Comparison of ENCODE assay signal across 8 mouse cellular contexts in genomic region chr12:86883280-86884196, GRCm38 (mm10). TPM values are rescaled to one million over a fixed set of nuclear protein-coding genes. Genes with fewer than 3 reads are reported as not detected.
DNase-seq lines count a peak whose midpoint lies in the region; ATAC-seq and TF ChIP-seq lines count a peak whose summit lies in the region.

No protein-coding gene starts in this region.

- peak overlapping the region; percentile 69 for H3K9ac ChIP-seq in MEL (ENCODE audit: control insufficient read depth, low read depth, low read length, poor library complexity, severe bottlenecking)
- peak overlapping the region; percentile 82 for H3K9ac ChIP-seq in intestine, postnatal 0 days (ENCODE audit: low read depth, low read length)
- H3K9ac ChIP-seq in lung, embryonic 15.5 days = peak overlapping the region; percentile 98

- ATAC-seq in intestine, postnatal 0 days = 0 out of 2 replicates have a peak, but pooled peaks have one; percentile 7
- no peak for ATAC-seq in lung, embryonic 15.5 days (ENCODE audit: borderline replicate concordance, extremely low read depth, low FRiP score, low TSS enrichment)
- ATAC-seq in megakaryocyte-erythroid progenitor cell, adult 5-6 weeks (replicated peaks; ENCODE audit: low FRiP score, low TSS enrichment, poor library complexity, severe bottlenecking) = no peak

- H3K36me3 ChIP-seq in MEL (ENCODE audit: control insufficient read depth in 1 of 2, insufficient read depth in 2 of 2, low read length in 2 of 2) = peaks cover 0 to 4% of the 10 kb centered on the region in 2 experiments; a peak in 1 of 4 replicates
- H3K36me3 ChIP-seq in intestine, postnatal 0 days (ENCODE audit: control insufficient read depth, insufficient read depth) = no peaks in the 10 kb centered on the region
- H3K36me3 ChIP-seq in lung, embryonic 15.5 days = 0 out of 2 replicates have a peak, but pooled peaks cover 3% of the 10 kb centered on the region

- TF ChIP-seq RAD21 in MEL (IDR thresholded peaks at IDR 0.05; ENCODE audit: low read depth, low read length) = no peak

- TF ChIP-seq CTCF in MEL (IDR thresholded peaks at IDR 0.05 in 2 of 3, conservative IDR thresholded peaks at IDR 0.05 in 1 of 3; ENCODE audit: control insufficient read depth in 1 of 3, insufficient read depth in 1 of 3, low read depth in 2 of 3, low read length in 3 of 3, poor library complexity in 1 of 3, severe bottlenecking in 1 of 3) = no peak
- TF ChIP-seq CTCF in intestine, postnatal 0 days (IDR thresholded peaks at IDR 0.05; ENCODE audit: low read depth) = 0 out of 2 replicates have a peak, but pooled peaks have one; percentile 30

- no peaks in the 10 kb centered on the region for H3K27me3 ChIP-seq in MEL (ENCODE audit: control insufficient read depth in 1 of 2, insufficient read depth in 2 of 2, low read length in 2 of 2)
- peaks cover 11% of the 10 kb centered on the region for H3K27me3 ChIP-seq in intestine, postnatal 0 days (replicated peaks; ENCODE audit: control insufficient read depth, insufficient read depth, low read length)
- H3K27me3 ChIP-seq in lung, embryonic 15.5 days = no peaks in the 10 kb centered on the region

- no peak for TF ChIP-seq EP300 in MEL (IDR thresholded peaks at IDR 0.05; ENCODE audit: low read depth in 1 of 2, low read length in 2 of 2)

- peak in 1 of 2 experiments; percentile 27; a peak in 1 of 4 replicates for TF ChIP-seq POLR2A in MEL (IDR thresholded peaks at IDR 0.05; ENCODE audit: control insufficient read depth in 1 of 2, insufficient read depth in 1 of 2, low read depth in 1 of 2, low read length in 2 of 2, poor library complexity in 1 of 2)

- peak overlapping the region; percentile 98 for H3K4me2 ChIP-seq in intestine, postnatal 0 days (replicated peaks; ENCODE audit: low read depth)
- H3K4me2 ChIP-seq in lung, embryonic 15.5 days = peak overlapping the region; percentile 92

- H3K4me1 ChIP-seq in MEL (ENCODE audit: control insufficient read depth in 1 of 2, insufficient read depth in 2 of 2, low read length in 2 of 2) = peaks cover 2 to 15% of the 10 kb centered on the region in 2 experiments; a peak in 2 of 4 replicates
- H3K4me1 ChIP-seq in intestine, postnatal 0 days (replicated peaks; ENCODE audit: control insufficient read depth, insufficient read depth, low read length) = peaks cover 4% of the 10 kb centered on the region; the same call in 1 of the 2 replicates
- H3K4me1 ChIP-seq in lung, embryonic 15.5 days = peaks cover 54% of the 10 kb centered on the region

- H3K27ac ChIP-seq in MEL (ENCODE audit: control insufficient read depth, low read depth, low read length) = peak overlapping the region; percentile 70; the same call in 1 of the 2 replicates
- H3K27ac ChIP-seq in intestine, postnatal 0 days (ENCODE audit: low read depth, low read length) = peak overlapping the region; percentile 94
- H3K27ac ChIP-seq in lung, embryonic 15.5 days = peak overlapping the region; percentile 100

- peaks cover 25% of the 10 kb centered on the region for H3K79me2 ChIP-seq in MEL (ENCODE audit: control insufficient read depth, insufficient read depth, low read length, poor library complexity)

- under 1% methylated on average over 80 of the region's 84 CpGs for WGBS in intestine, postnatal 0 days
- WGBS in lung, embryonic 15.5 days = under 1% methylated on average over 80 of the region's 84 CpGs

- H3K4me3 ChIP-seq in MEL (ENCODE audit: control insufficient read depth in 1 of 2, insufficient read depth in 1 of 2, low read depth in 2 of 2, low read length in 2 of 2) = peak overlapping the region; percentile 63 to 83
- peak overlapping the region; percentile 80 for H3K4me3 ChIP-seq in intestine, postnatal 0 days (ENCODE audit: low read depth, low read length)
- H3K4me3 ChIP-seq in lung, embryonic 15.5 days = peak overlapping the region; percentile 88

- no peaks in the 10 kb centered on the region for H3K9me3 ChIP-seq in MEL (replicated peaks; ENCODE audit: insufficient read depth, low read length)
- no peaks in the 10 kb centered on the region for H3K9me3 ChIP-seq in intestine, postnatal 0 days (ENCODE audit: control insufficient read depth)
- no peaks in the 10 kb centered on the region for H3K9me3 ChIP-seq in lung, embryonic 15.5 days

- peak; percentile 65 to 68 for DNase-seq in B cell, adult 2 months
- peak; percentile 57 for DNase-seq in MEL (ENCODE audit: low read depth, low spot score)
- peak; percentile 28 to 56 for DNase-seq in cerebellum, postnatal 4 days (ENCODE audit: low spot score in 2 of 2)
- DNase-seq in heart, adult 11 months = peak; percentile 98
- peak; percentile 71 to 76 for DNase-seq in right cerebral cortex, postnatal 10 days (ENCODE audit: low spot score in 2 of 2)

TF ChIP-seq in MEL, 35 proteins besides CTCF, POLR2A, EP300 and RAD21:
- TF ChIP-seq MAZ (IDR thresholded peaks at IDR 0.05; ENCODE audit: low read depth, low read length) (peak; percentile 59; the same call in 1 of the 2 replicates), GABPA (IDR thresholded peaks at IDR 0.05; ENCODE audit: low read depth, low read length) (no peak)

RNA-seq across cellular contexts. Expression of gene Irf2bpl, which starts 1.1 kb away (rescaled TPM):
- 6.9 and 8.2 TPM in 2 replicates for total RNA-seq in MEL (2012; rRNA removed)
- polyA plus RNA-seq in MEL (2012; ENCODE audit: insufficient read depth in 1 of 2, insufficient read length in 2 of 2, low read depth in 1 of 2, low replicate concordance in 2 of 2, missing spikeins in 1 of 2) = 1 to 10 TPM in 1 of 2 experiments, not detected in 1; 8.0 TPM
- 10.0 and 10.7 TPM in 2 replicates for polyA plus RNA-seq in intestine, postnatal 0 days (2015; fragmentation: Nextera tagmentation; extraction: Ambion mirVana)
- polyA plus RNA-seq in lung, embryonic 15.5 days (2015; fragmentation: Nextera tagmentation; extraction: Ambion mirVana) = 49.4 and 50.0 TPM in 2 replicates
- 0.76 and 0.94 TPM in 2 replicates for total RNA-seq in megakaryocyte-erythroid progenitor cell, adult 5-6 weeks (2014; fragmentation: Nextera tagmentation)
- 1.1 and 2.7 TPM in 2 replicates for total RNA-seq in megakaryocyte-erythroid progenitor cell, adult 5-6 weeks (2017)

Comparison
In these comparisons a context has a peak if more than half of its experiments do, and no peak if none do; other contexts are left out.
1. DNase-seq: peak in every context shown above with its lines; median percentile 98 in heart, adult 11 months; 74 in right cerebral cortex, postnatal 10 days; 66 in B cell, adult 2 months; 57 in MEL; 42 in cerebellum, postnatal 4 days.